Mouse (Mus musculus) lung, postnatal 0 days (tissue): ENCODE measurements at regions not wholly inside any gene's neighbourhood (a gene's known extent, or its start where the extent isn't known, plus 50 kb on each side); places are given as distances from the start of the nearest gene placed in this dataset.

Experiments
- CTCF ChIP-seq: IDR thresholded peaks from 2 replicates; pipeline ENCODE4 v1.5.1; 2016; ENCODE audit warnings: antibody characterized with exemption, mild to moderate bottlenecking
- EP300 ChIP-seq: IDR thresholded peaks from 2 replicates; pipeline ENCODE4 v1.6.1; 2016; ENCODE audit warnings: antibody characterized with exemption, mild to moderate bottlenecking, control low read depth

- TF ChIP-seq CTCF (no peak), EP300 (no peak)
Observed at GRCm38 (mm10) chr3:41307400-41308028, 224.7 kb upstream of the Pgrmc2 start.
